Mouse (Mus musculus): Measurements from ENCODE around the gene Ifi214.
"Not testable (repeated sequence)": the region's sequence is repeated elsewhere in the genome, so short reads cannot be mapped to it uniquely, and the experiment has no call there.

Gene Ifi214

GRCm38 (mm10) chr1:173535791-173536190 lies at the start of gene Ifi214:
Gene Ifi214, minus strand, starts transcription at chr1:173535957.
- not testable (repeated sequence) for DNase-seq (ENCODE audit: extremely low read depth, low read depth, low spot score)

DNA sequence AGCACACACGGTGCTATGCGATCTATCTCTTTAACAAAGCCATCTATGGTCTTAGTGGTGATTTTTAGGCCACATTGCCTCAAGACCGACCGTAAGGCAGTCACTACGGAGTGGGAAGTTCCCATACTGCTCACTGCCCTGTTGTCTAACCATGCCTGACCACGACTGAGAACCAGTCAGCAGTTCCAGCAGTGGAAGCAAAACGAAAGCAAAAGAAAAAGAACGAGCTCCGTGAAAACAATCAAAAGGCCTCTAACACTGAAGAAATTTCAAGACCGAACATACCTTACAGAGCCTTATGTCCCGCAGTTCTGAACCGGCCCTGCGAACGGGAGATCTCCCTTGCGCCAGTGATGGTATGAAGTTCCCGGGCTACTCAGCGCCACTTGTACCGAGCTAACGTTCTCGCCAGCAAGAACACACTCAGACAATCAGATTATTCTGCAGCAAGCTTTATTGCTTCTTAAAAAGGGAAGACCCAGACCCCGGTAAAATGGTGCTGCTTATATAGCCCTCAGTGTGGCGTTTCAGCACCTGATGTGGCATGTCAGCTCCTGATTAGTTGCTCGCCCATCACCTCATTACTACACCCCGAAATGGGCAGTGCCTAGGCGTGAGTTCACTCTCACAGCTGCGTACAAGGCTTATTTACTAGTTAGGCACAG lies 44.3 kb upstream of the Ifi214 start:
- DNase-seq (ENCODE audit: extremely low read depth, low read depth, low spot score) = no peak

GRCm38 (mm10) chr1:173579079-173579478 lies 43.3 kb upstream of the Ifi214 start:
- no peak for DNase-seq (ENCODE audit: extremely low read depth, low read depth, low spot score)

- not testable (repeated sequence) for DNase-seq (ENCODE audit: extremely low read depth, low read depth, low spot score)
Measured at GRCm38 (mm10) chr1:173550491-173551050, 14.8 kb upstream of the Ifi214 start.

DNA sequence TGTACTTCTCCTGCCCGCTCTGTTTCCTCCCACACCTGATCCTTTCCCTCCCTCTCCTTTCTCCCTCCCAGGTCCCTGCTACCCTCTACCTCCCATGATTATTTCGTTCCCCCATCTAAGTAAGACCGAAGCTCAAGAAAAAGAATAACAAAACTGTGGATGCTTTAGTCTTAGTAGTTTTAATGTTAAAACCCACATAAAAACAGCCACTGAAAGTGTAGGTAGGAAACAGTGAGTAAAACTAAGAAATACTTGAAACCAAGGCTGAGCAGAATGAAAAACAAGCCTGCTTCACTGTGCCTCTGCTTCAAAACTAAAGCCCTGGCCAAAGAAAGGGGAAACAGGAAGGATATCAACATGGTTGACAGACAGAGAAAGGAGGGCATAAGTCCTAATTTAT lies 13.0 kb upstream of the Ifi214 start:
- not testable (repeated sequence) for DNase-seq (ENCODE audit: extremely low read depth, low read depth, low spot score)

GRCm38 (mm10) chr1:173521452-173521851 lies 14.3 kb downstream of the Ifi214 start:
- no peak for DNase-seq (ENCODE audit: extremely low read depth, low read depth, low spot score)

DNA sequence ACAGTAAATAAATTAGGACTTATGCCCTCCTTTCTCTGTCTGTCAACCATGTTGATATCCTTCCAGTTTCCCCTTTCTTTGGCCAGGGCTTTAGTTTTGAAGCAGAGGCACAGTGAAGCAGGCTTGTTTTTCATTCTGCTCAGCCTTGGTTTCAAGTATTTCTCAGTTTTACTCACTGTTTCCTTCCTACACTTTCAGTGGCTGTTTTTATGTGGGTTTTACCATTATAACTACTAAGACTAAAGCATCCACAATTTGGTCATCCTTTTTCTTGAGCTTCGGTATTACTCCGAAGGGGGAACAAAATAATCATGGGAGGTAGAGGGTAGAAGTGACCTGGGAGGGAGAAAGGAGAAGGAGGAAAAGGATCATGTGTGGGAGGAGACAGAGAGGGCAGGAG lies 25.2 kb downstream of the Ifi214 start:
- not testable (repeated sequence) for DNase-seq (ENCODE audit: extremely low read depth, low read depth, low spot score)

DNA sequence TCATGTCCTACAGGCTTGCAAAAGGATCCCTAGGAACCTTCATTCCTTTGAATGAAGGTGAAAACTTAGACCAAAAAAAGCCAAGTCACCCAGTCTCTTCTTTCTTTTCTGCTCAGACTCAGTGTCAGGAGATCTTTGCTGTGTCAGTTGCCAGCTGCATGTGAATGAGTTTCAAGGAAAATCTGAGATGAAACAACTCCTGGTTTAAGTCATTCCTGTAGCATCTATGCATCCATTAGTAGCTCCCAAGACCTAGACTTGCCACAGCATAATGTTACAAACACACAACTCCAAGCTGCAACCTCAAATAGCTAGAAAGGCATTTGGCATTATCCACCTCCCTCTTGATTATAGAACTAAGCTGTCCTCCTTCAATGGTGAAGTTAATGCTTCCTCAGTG lies 44.3 kb downstream of the Ifi214 start:
- not testable (repeated sequence) for DNase-seq (ENCODE audit: extremely low read depth, low read depth, low spot score)

- DNase-seq (ENCODE audit: extremely low read depth, low read depth, low spot score) = not testable (repeated sequence)
Measured at GRCm38 (mm10) chr1:173490812-173491480, 44.8 kb downstream of the Ifi214 start, which contains the start of gene Ifi206. Gene Ifi206, minus strand, starts transcription at chr1:173491041.

- DNase-seq (ENCODE audit: extremely low read depth, low read depth, low spot score) = not testable (repeated sequence)
Measured at GRCm38 (mm10) chr1:173481182-173481574, 54.6 kb downstream of the Ifi214 start.

DNA sequence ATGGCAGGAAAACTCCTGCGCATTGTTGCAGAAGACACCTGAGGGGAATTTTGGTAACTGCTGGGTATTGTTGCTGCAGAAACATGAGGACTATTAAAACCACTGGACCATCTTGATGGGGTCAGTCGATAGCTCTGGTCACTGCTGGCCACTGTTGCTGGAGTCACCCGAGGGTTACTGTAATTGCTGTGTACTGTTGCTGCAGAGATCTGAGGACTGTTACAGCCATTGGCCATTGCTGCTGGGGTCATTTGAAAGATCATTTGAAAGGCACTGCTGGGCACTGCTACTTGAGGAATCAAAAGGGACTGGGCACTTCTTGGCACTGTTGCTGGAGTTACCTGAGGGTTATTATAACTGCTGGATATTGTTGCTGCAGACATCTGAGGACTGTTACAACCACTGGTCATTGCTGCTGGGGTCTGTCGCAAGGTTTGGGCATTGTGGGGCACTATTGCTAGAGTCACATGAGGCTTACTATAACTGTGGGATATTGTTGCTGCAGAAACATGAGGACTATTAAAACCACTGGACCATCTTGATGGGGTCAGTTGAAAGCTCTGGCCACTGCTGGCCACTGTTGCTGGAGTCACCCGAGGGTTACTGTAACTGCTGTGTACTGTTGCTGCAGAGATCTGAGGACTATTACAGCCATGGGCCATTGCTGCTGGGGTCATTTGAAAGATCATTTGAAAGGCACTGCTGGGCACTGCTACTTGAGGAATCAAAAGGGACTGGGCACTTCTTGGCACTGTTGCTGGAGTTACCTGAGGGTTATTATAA lies 55.2 kb downstream of the Ifi214 start:
- DNase-seq (ENCODE audit: extremely low read depth, low read depth, low spot score) = not testable (repeated sequence)

Data from fat pad, adult 2 months (tissue).